Mouse (Mus musculus) olfactory bulb, adult 2 months (tissue): Measurements from ENCODE around the gene Vmn1r11.

Experiments
- CTCF ChIP-seq: fragments of 200-500 bp; IDR thresholded peaks from 2 replicates; pipeline ENCODE4 v1.5.1; 2012; ENCODE audit warnings: low read depth, mild to moderate bottlenecking, low read length, moderate library complexity; ENCODE audit not compliant: insufficient read depth
- POLR2A ChIP-seq: fragments of 200-500 bp; IDR thresholded peaks from 2 replicates; pipeline ENCODE4 v1.6.1; 2012; ENCODE audit warnings: mild to moderate bottlenecking, low read depth, low read length, moderate library complexity; ENCODE audit not compliant: insufficient read depth

DNA sequence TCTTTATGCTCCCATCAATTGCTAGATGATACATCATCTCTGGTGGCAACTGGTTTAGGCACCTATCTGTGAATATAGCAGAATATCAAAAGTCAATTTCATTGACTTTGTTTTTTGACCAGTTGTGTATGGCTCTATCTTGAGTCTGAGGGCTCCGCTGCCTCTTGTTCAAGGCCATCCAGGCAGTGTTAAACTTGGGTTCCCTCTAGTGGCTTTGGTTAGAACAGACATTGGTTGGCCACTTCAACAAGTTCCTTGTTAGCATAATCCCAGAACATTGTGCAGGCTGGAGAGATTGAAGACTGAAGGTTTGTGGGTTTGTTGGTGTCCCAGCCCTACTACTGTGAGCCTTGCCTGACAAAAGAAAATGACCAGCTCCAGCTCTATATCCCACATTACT lies 26.9 kb upstream of the Vmn1r11 start:
- TF ChIP-seq POLR2A (no peak), CTCF (no peak)
